Mouse (Mus musculus) stomach, embryonic 16.5 days (tissue): ENCODE data around the gene Dnah7b. TPM values are rescaled to one million over a fixed set of nuclear protein-coding genes. Genes with fewer than 3 reads are reported as not detected.
A peak's percentile ranks its signal among the peaks of the same experiment; 100 is the strongest.
"Not testable (repeated sequence)": the region's sequence is repeated elsewhere in the genome, so short reads cannot be mapped to it uniquely, and the experiment has no call there.

Source experiments
- ATAC-seq: fragments of 200-750 bp; cut with Nextera tagmentation; 2 replicates; pipeline ENCODE4 v1.8.0; 2017; ENCODE audit warnings: moderate number of reproducible peaks, moderate TSS enrichment; ENCODE audit not compliant: insufficient read depth, low FRiP score
- H3K27ac ChIP-seq: fragments of 300-500 bp; sonication (generic); 2 replicates; pipeline ENCODE4 v1.5.1; 2014; ENCODE audit warnings: low read length
- H3K27me3 ChIP-seq: fragments of 300-500 bp; sonication (generic); 2 replicates; pipeline ENCODE4 v1.6.1; 2014; ENCODE audit warnings: low read length, control low read depth, mixed read lengths; ENCODE audit not compliant: control insufficient read depth, insufficient read depth
- H3K36me3 ChIP-seq: fragments of 300-500 bp; sonication (generic); 2 replicates; pipeline ENCODE4 v1.6.1; 2014; ENCODE audit warnings: low read length; ENCODE audit not compliant: control insufficient read depth, insufficient read depth
- H3K4me1 ChIP-seq: fragments of 300-500 bp; sonication (generic); 2 replicates; pipeline ENCODE4 v1.6.1; 2014; ENCODE audit warnings: low read length, control low read depth, mixed read lengths; ENCODE audit not compliant: control insufficient read depth, insufficient read depth
- H3K4me2 ChIP-seq: fragments of 300-500 bp; sonication (generic); 2 replicates; pipeline ENCODE4 v1.6.1; 2014; ENCODE audit warnings: low read depth, low read length, mixed read lengths
- H3K4me3 ChIP-seq: fragments of 300-500 bp; sonication (generic); replicated peaks from 2 replicates; pipeline ENCODE4 v1.5.1; 2014; ENCODE audit warnings: mild to moderate bottlenecking, low read length
- H3K9ac ChIP-seq: fragments of 300-500 bp; sonication (generic); 2 replicates; pipeline ENCODE4 v1.6.1; 2014; ENCODE audit warnings: low read length
- H3K9me3 ChIP-seq: fragments of 300-500 bp; sonication (generic); replicated peaks from 2 replicates; pipeline ENCODE4 v1.6.1; 2016; ENCODE audit warnings: low read length, control low read depth; ENCODE audit not compliant: control insufficient read depth
- WGBS: fragments of 180-500 bp; shearing (Covaris S2); extraction: QIAGEN DNeasy Blood & Tissue Kit; methylation state at CpG from one replicate; pipeline ENCODE4 v1.1.7; 2014; 5-methylcytosine and 5-hydroxymethylcytosine counted together
- polyA plus RNA-seq: library from polyadenylated mRNA; unstranded; fragments of >200 nt; fragmentation: Nextera tagmentation; extraction: Ambion mirVana; gene quantifications from 2 replicates; pipeline ENCODE4 v1.2.1, GENCODE M21; 2015

The Dnah7b gene
- polyA plus RNA-seq, 1 experiment from 2014 or later = 1.7 TPM

- not testable (repeated sequence) for H3K9me3 ChIP-seq
- WGBS = 71% methylated on average over 2 of the region's 2 CpGs
Measured at GRCm38 (mm10) chr1:46278057-46278910, 212.2 kb downstream of the Dnah7b start.

GRCm38 (mm10) chr1:46278911-46279565 is 212.9 kb downstream of the Dnah7b start:
- ATAC-seq, H3K27me3 ChIP-seq, H3K9me3 ChIP-seq: not testable (repeated sequence)

More at GRCm38 (mm10) chr1:46278057-46278910, 212.2 kb downstream of the Dnah7b start:
- not testable (repeated sequence) for H3K27me3 ChIP-seq, H3K27ac ChIP-seq, H3K4me1 ChIP-seq, H3K4me2 ChIP-seq, H3K36me3 ChIP-seq, H3K4me3 ChIP-seq, H3K9ac ChIP-seq, ATAC-seq

DNA sequence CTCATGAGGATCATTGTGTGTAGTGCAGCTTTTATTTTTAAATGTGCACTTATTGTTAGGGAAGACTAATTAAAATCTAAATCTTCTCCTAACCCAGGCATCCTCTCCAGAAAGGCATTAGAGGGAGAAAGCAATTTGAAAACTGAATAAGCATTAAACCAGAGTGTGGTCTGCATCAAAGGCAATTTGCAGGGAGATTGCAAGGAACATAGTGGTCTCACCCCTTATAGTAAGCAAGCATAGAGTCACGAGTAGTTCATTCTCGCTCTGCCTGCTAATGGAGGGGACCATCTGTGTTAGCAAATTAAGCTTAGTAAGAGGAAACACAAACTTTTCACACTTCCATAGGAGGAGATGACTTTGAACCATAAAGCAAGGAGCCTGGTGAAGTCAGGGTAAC is 228.3 kb downstream of the Dnah7b start:
- not testable (repeated sequence) for ATAC-seq, H3K27ac ChIP-seq, H3K9ac ChIP-seq, H3K4me3 ChIP-seq, H3K36me3 ChIP-seq, H3K4me2 ChIP-seq, H3K9me3 ChIP-seq, H3K27me3 ChIP-seq, H3K4me1 ChIP-seq
- WGBS = 85% methylated on average over 2 of the region's 2 CpGs

More at GRCm38 (mm10) chr1:46278911-46279565, 212.9 kb downstream of the Dnah7b start:
- H3K36me3 ChIP-seq, H3K4me3 ChIP-seq, H3K4me2 ChIP-seq, H3K27ac ChIP-seq, H3K9ac ChIP-seq, H3K4me1 ChIP-seq: not testable (repeated sequence)
- whole genome bisulfite sequencing = 91% methylated on average over 1 of the region's 1 CpGs

DNA sequence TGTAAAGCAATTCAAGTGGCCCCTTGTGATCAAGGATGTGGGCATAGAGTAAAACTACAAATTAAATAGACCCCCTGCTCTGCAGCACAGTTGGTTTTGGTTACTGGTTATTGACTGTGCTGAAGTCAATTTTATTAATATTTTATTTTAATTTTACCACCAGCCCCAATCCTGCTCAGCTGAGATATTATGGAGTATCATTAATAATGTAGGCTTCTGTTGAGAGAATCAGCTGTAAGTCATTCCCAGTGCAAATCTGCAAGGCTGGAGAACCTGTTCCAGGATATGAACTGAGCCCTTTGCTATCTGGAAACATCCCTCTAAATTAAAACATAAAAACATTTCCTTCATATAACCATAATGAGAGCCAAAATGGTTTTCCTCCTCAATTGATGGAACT is 259.8 kb downstream of the Dnah7b start:
- not testable (repeated sequence) for ATAC-seq

DNA sequence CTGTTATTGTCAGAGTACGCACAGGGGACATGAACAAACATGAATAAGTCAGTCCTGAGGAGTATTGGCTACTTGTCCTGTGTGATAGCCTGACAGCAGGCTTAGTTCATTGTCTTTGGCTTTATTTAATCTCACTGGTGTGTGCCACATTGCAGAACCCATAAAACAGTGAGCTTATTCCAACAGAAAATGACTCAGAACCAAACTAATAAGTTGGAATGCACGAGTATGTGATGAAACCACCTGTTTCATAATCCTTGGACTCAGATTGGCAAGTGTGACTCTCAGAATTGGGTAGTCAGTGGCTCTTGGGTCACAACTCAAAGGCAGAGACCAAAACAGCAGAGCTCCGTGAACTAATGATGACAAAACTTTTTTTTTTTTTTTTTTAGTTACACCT is 279.2 kb downstream of the Dnah7b start:
- WGBS = 89% methylated on average over 3 of the region's 3 CpGs
- H3K4me3 ChIP-seq, H3K27ac ChIP-seq: not testable (repeated sequence)

More for the DNA sequence above, 259.8 kb downstream of the Dnah7b start:
- not testable (repeated sequence) for H3K9me3 ChIP-seq, H3K4me3 ChIP-seq, H3K4me1 ChIP-seq, H3K36me3 ChIP-seq, H3K9ac ChIP-seq, H3K27me3 ChIP-seq, H3K27ac ChIP-seq, H3K4me2 ChIP-seq

GRCm38 (mm10) chr1:46380641-46381040 is 314.5 kb downstream of the Dnah7b start:
- not testable (repeated sequence) for H3K4me2 ChIP-seq, H3K36me3 ChIP-seq, H3K4me3 ChIP-seq, H3K4me1 ChIP-seq, ATAC-seq, H3K9me3 ChIP-seq, H3K27ac ChIP-seq, H3K9ac ChIP-seq, H3K27me3 ChIP-seq
- WGBS = 84% methylated on average over 3 of the region's 3 CpGs

More for the DNA sequence above, 279.2 kb downstream of the Dnah7b start:
- H3K4me2 ChIP-seq, H3K27me3 ChIP-seq, H3K36me3 ChIP-seq, H3K9me3 ChIP-seq, ATAC-seq, H3K9ac ChIP-seq, H3K4me1 ChIP-seq: not testable (repeated sequence)

GRCm38 (mm10) chr1:46394681-46395297 is 328.7 kb downstream of the Dnah7b start:
- H3K9me3 ChIP-seq, H3K4me2 ChIP-seq, H3K27me3 ChIP-seq, H3K27ac ChIP-seq, ATAC-seq, H3K4me1 ChIP-seq, H3K9ac ChIP-seq, H3K4me3 ChIP-seq, H3K36me3 ChIP-seq: not testable (repeated sequence)
- 53% methylated on average over 3 of the region's 4 CpGs for WGBS

- 73% methylated on average over 6 of the region's 6 CpGs for WGBS
- Histone ChIP-seq H3K36me3 (no peaks in the 10 kb centered on the region), H3K4me2 (no peak overlapping the region), H3K9ac (no peak overlapping the region), H3K27ac (no peak overlapping the region), H3K27me3 (no peaks in the 10 kb centered on the region), H3K4me1 (no peaks in the 10 kb centered on the region), H3K9me3 (no peaks in the 10 kb centered on the region), H3K4me3 (no peak overlapping the region)
- peak; percentile 74; the same call in 1 of the 2 replicates for ATAC-seq
Measured at GRCm38 (mm10) chr1:46408324-46409115, 342.4 kb downstream of the Dnah7b start.
